Mouse (Mus musculus) cortical plate, adult 2 months (tissue): ENCODE measurements at regions not wholly inside any gene's neighbourhood (a gene's known extent, or its start where the extent isn't known, plus 50 kb on each side); places are given as distances from the start of the nearest gene placed in this dataset.

Experiments used
- CTCF ChIP-seq: fragments of 200-500 bp; IDR thresholded peaks from 2 replicates; pipeline ENCODE4 v1.5.1; 2011; ENCODE audit warnings: mild to moderate bottlenecking, control low read depth, low read length; ENCODE audit not compliant: insufficient read depth; ENCODE audit errors: extremely low read depth
- POLR2A ChIP-seq: fragments of 200-500 bp; IDR thresholded peaks from 2 replicates; pipeline ENCODE4 v1.6.1; 2011; ENCODE audit warnings: mild to moderate bottlenecking, low read length, control low read depth; ENCODE audit not compliant: insufficient read depth; ENCODE audit errors: extremely low read depth

DNA sequence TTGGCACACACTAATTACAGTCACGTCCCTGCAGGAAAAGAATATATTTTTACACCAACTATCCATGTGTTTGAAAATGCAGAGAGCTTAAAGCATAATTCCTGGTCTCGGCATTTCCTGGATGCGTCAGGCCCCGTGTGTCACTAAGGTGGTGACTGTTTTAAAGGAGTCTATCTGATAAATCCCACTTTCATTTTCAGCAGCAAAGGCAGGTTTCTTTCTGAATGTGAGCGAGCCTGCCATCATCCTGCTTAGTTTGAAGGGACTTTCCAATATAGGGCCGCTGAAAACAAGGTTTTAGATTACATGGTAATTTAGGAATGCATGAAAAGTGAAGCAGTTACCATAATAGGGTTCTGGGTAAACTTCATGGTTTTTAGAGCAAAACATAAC lies 77.5 kb upstream of the Arid5b start:
- no peak for TF ChIP-seq CTCF
- TF ChIP-seq POLR2A, result no peak
